Mouse (Mus musculus) megakaryocyte, embryonic 14.5 days (primary cell): ENCODE measurements around the gene Olfr749. TPM values are rescaled to one million over a fixed set of nuclear protein-coding genes. Genes with fewer than 3 reads are reported as not detected.
"Not testable (repeated sequence)": the region's sequence is repeated elsewhere in the genome, so short reads cannot be mapped to it uniquely, and the experiment has no call there.

Experiments
- H3K27me3 ChIP-seq: replicated peaks from 2 replicates; pipeline ENCODE3; 2012; ENCODE audit warnings: inconsistent platforms
- H3K36me3 ChIP-seq: replicated peaks from 2 replicates; pipeline ENCODE3; 2012; ENCODE audit warnings: low read length, inconsistent platforms, mixed read lengths
- H3K4me1 ChIP-seq: 2 replicates; pipeline ENCODE4 v1.6.1; 2012; ENCODE audit warnings: inconsistent platforms
- H3K4me3 ChIP-seq: replicated peaks from 2 replicates; pipeline ENCODE3; 2012; ENCODE audit warnings: moderate library complexity, mild to moderate bottlenecking, inconsistent platforms
- H3K9me3 ChIP-seq: 2 replicates; pipeline ENCODE4 v1.6.1; 2012; ENCODE audit warnings: inconsistent platforms
- FLI1 ChIP-seq: IDR thresholded peaks from 2 replicates; pipeline ENCODE4 v1.6.1; 2012; ENCODE audit warnings: low read length, inconsistent platforms, mixed read lengths
- GATA1 ChIP-seq: IDR thresholded peaks from 3 replicates; pipeline ENCODE4 v1.6.1; 2012; ENCODE audit warnings: mixed read lengths, low read length, inconsistent platforms, borderline replicate concordance
- polyA plus RNA-seq: library from polyadenylated mRNA; stranded (reverse); fragments of >175 nt; gene quantifications from 2 replicates; pipeline ENCODE4 v1.2.3, GENCODE M21; 2012; ENCODE audit warnings: low replicate concordance; ENCODE audit not compliant: insufficient read depth

Olfr749 gene
- polyA plus RNA-seq = not detected in 2 replicates

DNA sequence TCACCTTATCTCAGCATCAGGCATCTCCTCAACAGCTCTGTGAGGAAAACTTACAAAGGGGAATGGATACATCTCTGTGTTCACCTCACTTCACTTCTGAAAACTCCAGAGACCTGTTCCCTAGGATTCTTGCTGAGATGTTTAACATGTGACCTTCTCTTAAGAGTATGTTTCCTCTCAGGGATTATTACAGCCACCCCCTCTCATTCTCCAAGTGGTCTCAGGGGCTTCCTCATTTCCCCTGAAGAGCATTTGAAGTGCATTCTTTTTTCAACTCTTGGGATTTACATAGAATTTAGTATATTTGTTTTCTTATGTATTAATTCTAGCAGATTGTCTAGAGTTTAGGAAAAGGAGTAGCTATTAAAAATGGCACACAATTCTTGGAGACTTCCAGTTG lies at the start of gene Olfr749:
Gene Olfr749, minus strand, starts transcription at position 101 of the 400 bp plus-strand sequence.
- Histone ChIP-seq H3K4me1 (no peaks in the 10 kb centered on the region), H3K4me3 (no peak within 1 kb of the TSS), H3K36me3 (no peaks in the 10 kb centered on the region), H3K9me3 (no peaks in the 10 kb centered on the region), H3K27me3 (no peaks in the 10 kb centered on the region)
- TF ChIP-seq FLI1 (no peak), GATA1 (no peak)

GRCm38 (mm10) chr14:50788157-50788556 lies 43.3 kb upstream of the Olfr749 start:
- peaks cover 18% of the 10 kb centered on the region for H3K36me3 ChIP-seq
- TF ChIP-seq GATA1 (no peak), FLI1 (no peak)
- H3K4me1 ChIP-seq = peaks cover 10% of the 10 kb centered on the region
- no peaks in the 10 kb centered on the region for H3K9me3 ChIP-seq
- no peaks in the 10 kb centered on the region for H3K27me3 ChIP-seq
- no peak overlapping the region for H3K4me3 ChIP-seq

GRCm38 (mm10) chr14:50785251-50785637 lies 40.4 kb upstream of the Olfr749 start, which contains the start of gene Ttc5:
Gene Ttc5 (minus strand): TSS chr14:50785519.
- H3K36me3 ChIP-seq = peaks cover 30% of the 10 kb centered on the region
- H3K4me1 ChIP-seq = peaks cover 13% of the 10 kb centered on the region
- peak within 1 kb of the TSS; percentile 95 for H3K4me3 ChIP-seq
- H3K27me3 ChIP-seq = no peaks in the 10 kb centered on the region
- no peak for TF ChIP-seq FLI1
- TF ChIP-seq GATA1 = no peak
- peaks cover 3% of the 10 kb centered on the region; the same call in 1 of the 2 replicates for H3K9me3 ChIP-seq

- TF ChIP-seq FLI1 (no peak), GATA1 (no peak)
- Histone ChIP-seq H3K9me3 (peaks cover 3% of the 10 kb centered on the region; the same call in 1 of the 2 replicates), H3K36me3 (peaks cover 32% of the 10 kb centered on the region), H3K27me3 (no peaks in the 10 kb centered on the region), H3K4me3 (peak overlapping the region; percentile 95), H3K4me1 (peaks cover 13% of the 10 kb centered on the region)
Measured at GRCm38 (mm10) chr14:50784391-50785250, 39.7 kb upstream of the Olfr749 start.

DNA sequence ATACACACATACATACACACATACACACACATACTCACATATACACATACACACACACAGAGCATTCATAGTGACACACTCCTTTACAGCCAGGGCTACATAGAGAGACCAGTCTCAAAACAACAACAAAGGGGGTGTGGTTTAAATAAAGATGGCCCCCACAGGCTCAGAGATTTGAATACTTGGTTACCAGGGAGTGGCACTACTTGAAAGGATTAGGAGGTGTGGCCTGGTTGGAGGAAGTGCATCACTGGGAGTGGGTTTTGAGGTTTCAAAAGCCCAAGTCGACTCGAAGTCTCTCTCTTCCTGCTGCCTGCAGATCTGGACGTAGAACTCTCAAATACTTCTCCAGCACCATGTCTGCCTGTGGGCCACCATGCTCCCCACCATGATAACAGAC lies 37.3 kb upstream of the Olfr749 start:
- H3K36me3 ChIP-seq = peaks cover 53% of the 10 kb centered on the region
- peaks cover 3% of the 10 kb centered on the region; the same call in 1 of the 2 replicates for H3K9me3 ChIP-seq
- H3K4me3 ChIP-seq = no peak overlapping the region
- TF ChIP-seq FLI1 (no peak), GATA1 (no peak)
- H3K4me1 ChIP-seq = peaks cover 13% of the 10 kb centered on the region
- no peaks in the 10 kb centered on the region for H3K27me3 ChIP-seq

- TF ChIP-seq FLI1 = no peak
- TF ChIP-seq GATA1 = no peak
- Histone ChIP-seq H3K36me3 (peaks cover 87% of the 10 kb centered on the region), H3K4me1 (no peaks in the 10 kb centered on the region), H3K27me3 (no peaks in the 10 kb centered on the region), H3K4me3 (no peak overlapping the region), H3K9me3 (no peaks in the 10 kb centered on the region)
Measured at GRCm38 (mm10) chr14:50771342-50771741, 26.4 kb upstream of the Olfr749 start.

DNA sequence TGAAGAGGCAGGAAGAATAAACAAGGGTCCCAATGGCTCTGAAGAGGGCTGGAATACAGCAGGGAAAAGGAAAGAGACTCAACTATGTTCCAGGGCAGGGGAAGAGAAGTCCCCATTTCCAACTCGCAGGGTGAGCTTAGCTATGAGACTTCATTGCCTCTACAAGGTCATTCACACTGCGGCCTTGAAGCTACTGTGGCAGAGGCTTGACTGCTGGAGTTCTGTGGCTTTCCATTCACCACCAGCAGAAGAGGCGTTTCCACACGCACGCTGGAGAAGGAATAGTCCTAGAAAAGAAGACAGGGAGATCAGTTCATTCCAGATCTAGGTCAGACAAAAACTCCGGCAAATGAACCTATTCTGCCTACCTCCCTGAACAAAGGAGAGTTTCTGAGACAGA lies 20.8 kb upstream of the Olfr749 start:
- no peak overlapping the region for H3K4me3 ChIP-seq
- H3K9me3 ChIP-seq = no peaks in the 10 kb centered on the region
- no peaks in the 10 kb centered on the region for H3K27me3 ChIP-seq
- no peaks in the 10 kb centered on the region for H3K4me1 ChIP-seq
- H3K36me3 ChIP-seq = peaks cover 66% of the 10 kb centered on the region
- no peak for TF ChIP-seq FLI1
- TF ChIP-seq GATA1 = no peak

DNA sequence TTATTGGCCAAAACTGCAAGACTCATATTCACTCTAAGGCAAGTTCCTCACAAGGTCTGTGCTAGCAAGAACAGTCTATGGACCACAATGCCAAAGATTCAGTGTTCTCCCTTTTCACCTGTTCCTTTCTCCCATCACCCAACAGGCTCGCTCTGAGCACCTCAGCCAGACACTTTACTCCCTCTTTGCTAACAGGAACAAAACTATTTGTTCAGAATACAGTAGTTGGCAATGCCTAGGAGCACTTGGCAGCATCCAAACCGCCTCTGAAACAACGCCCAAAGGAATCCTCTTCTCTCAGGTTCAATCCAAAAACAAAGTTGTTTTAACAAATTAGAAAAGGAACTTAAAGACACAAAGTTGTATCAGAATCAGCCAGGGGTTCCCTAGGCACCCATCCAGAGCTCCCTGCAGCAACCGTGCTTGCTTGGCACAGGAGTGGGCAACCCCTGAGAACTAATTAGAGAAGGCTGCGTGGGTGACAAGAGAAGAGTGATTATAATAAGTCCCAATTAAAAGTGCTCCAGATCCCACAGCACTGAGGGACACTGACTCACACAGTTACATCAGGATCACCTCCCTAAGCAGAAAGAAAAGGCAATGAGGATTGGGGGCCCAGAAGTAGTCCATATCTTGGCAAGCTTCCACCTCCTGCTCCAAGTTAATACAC lies 13.7 kb upstream of the Olfr749 start:
- Histone ChIP-seq H3K27me3 (peaks cover 2% of the 10 kb centered on the region), H3K4me1 (no peaks in the 10 kb centered on the region), H3K4me3 (no peak overlapping the region), H3K36me3 (peaks cover 7% of the 10 kb centered on the region), H3K9me3 (no peaks in the 10 kb centered on the region)
- TF ChIP-seq GATA1 (no peak), FLI1 (no peak)

- no peaks in the 10 kb centered on the region for H3K27me3 ChIP-seq
- H3K4me1 ChIP-seq = no peaks in the 10 kb centered on the region
- TF ChIP-seq FLI1 (no peak), GATA1 (no peak)
- H3K9me3 ChIP-seq = no peaks in the 10 kb centered on the region
- H3K4me3 ChIP-seq = no peak overlapping the region
- no peaks in the 10 kb centered on the region for H3K36me3 ChIP-seq
Measured at GRCm38 (mm10) chr14:50741584-50741983, 3.3 kb downstream of the Olfr749 start.

- Histone ChIP-seq H3K36me3 (no peaks in the 10 kb centered on the region), H3K9me3 (no peaks in the 10 kb centered on the region), H3K4me3 (no peak overlapping the region), H3K27me3 (no peaks in the 10 kb centered on the region), H3K4me1 (no peaks in the 10 kb centered on the region)
- TF ChIP-seq FLI1 (no peak), GATA1 (no peak)
Measured at GRCm38 (mm10) chr14:50740334-50740733, 4.6 kb downstream of the Olfr749 start.

DNA sequence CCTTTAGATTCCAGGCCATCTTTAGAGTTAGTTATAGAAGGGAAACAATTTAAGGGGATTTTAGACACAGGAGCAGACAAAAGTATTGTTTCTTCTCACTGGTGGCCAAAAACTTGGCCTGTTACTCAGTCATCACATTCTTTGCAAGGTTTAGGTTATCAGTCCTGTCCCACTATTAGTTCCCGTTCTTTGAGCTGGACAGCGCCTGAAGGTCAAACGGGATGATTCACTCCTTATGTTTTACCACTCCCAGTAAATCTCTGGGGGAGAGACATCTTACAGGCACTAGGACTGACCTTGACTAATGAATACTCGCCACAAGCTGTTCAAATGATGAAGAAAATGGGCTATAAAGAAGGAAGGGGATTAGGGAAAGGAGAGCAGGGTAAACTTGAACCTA lies 22.5 kb downstream of the Olfr749 start:
- H3K36me3 ChIP-seq, H3K27me3 ChIP-seq, H3K9me3 ChIP-seq, H3K4me3 ChIP-seq, H3K4me1 ChIP-seq: not testable (repeated sequence)

GRCm38 (mm10) chr14:50719875-50720274 lies 25.0 kb downstream of the Olfr749 start:
- not testable (repeated sequence) for H3K9me3 ChIP-seq, H3K4me3 ChIP-seq, H3K4me1 ChIP-seq, H3K36me3 ChIP-seq, H3K27me3 ChIP-seq
